Mouse (Mus musculus): ENCODE results near the gene Tmem181a. TPM values are rescaled to one million over a fixed set of nuclear protein-coding genes. Genes with fewer than 3 reads are reported as not detected.
A peak's percentile ranks its signal among the peaks of the same experiment; 100 is the strongest.
"Not testable (repeated sequence)": the region's sequence is repeated elsewhere in the genome, so short reads cannot be mapped to it uniquely, and the experiment has no call there.

The Tmem181a gene
- total RNA-seq, 2 experiments from 2014 or later: 45.8 to 48.6 TPM

DNA sequence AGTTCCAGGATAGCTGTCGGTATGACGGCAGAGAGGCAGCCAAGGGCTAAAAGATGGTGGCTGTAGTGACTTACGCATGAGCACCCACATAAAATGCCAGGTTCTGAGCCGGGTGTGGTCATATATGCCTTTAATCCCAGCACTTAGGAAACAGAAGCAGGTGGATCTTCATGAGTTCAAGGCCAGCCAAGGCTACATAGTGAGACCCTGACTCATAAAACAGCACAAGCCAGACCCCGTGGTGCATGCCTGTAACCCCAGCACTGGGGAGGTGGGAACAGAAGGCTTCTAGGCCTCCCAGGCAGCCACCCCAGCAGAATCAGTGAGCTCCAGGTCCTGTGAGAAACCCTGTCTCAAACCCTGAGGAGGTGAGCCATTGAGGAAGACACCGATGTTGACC is 48.2 kb downstream of the Tmem181a start:
- not testable (repeated sequence) for DNase-seq (ENCODE audit: low spot score in 2 of 2)

DNA sequence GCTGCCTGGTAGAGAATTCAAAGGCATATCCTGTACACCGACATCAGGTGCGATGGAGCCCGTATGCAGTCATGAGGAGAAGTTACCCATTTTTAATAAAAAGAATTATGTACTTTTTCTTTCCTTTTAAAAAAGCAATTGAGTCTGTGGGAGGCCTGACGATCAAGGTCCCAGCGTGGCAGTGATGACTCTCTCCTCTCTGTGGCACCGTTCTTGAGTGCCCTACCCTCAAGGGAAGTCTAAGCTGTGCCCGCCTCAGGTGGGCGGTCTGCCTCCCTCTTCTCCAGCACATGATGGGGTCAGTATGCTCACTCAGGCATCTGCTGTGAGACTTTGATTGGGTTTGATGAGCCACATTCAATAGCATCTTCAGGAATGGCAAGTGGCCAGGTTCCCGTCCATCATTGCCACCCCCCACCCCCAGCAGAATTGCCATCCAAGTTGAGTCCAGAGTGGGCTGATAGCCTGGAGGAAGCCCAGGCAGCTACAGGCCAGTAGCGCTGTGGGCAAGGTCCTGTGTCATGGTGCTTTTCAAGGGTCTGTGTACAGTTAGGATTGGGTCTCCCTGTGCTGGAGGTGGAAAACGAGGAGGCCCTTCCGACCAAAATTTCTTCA is 49.1 kb downstream of the Tmem181a start:
- DNase-seq (ENCODE audit: low spot score in 2 of 2): not testable (repeated sequence)

DNA sequence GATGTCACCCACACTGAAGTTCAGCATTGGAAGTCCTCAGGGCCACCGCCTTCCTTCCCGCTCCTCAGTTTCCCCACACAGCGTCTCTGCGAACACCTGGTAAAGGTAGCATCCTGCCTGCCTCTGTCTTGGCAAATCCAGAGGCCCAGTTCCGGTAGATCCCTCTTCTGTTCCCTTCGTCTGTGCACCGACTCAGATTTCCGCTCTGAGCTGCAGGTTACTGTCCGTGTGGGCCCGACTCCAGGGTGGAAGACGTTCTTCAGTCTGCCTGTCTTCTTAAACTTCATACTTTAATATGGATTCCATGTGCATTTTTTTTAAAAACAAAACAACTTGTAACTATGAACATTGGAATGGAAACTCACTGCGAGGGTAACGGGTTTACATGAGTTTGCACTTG is 49.8 kb downstream of the Tmem181a start:
- not testable (repeated sequence) for DNase-seq (ENCODE audit: low spot score in 2 of 2)

DNA sequence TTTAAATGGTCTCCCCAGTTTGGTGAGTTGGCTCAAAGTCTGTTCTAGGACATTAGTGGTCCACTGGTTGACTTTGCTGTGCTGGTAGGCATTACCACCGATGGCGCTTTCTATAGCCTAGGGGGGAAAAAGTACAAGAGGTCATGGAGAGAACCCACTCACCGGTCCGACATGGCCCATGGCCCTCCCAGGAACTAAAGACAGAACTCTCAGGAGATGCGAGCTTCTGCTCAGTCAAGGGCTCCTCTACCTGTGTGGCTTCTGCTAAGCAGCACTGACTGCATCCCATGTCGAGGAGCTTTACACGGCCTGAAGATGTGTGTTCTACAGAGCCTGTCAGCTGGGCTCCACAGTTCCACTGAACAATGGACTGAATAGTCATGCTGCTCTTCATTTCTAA is 55.1 kb downstream of the Tmem181a start:
- not testable (repeated sequence) for DNase-seq (ENCODE audit: low spot score in 2 of 2)

DNA sequence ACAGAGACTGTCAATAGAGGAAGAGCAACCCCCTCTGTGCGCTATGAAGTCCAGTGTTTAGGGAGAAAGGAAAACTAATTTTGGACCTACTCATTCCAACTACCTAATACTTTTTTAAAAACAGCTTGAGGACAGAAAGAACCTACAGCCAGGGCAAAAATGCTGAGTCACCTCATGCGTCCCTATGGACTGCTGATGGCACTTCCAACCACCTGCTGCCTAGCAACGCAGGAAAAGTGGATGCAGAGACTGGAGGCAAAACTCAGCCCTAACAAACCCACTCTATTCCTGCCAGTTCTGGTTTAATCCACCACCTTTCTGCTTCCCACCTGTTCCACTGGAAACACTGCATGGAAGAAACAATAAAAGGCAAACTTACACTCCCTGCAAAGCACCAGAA is 56.1 kb downstream of the Tmem181a start:
- not testable (repeated sequence) for DNase-seq (ENCODE audit: low spot score in 2 of 2)

DNA sequence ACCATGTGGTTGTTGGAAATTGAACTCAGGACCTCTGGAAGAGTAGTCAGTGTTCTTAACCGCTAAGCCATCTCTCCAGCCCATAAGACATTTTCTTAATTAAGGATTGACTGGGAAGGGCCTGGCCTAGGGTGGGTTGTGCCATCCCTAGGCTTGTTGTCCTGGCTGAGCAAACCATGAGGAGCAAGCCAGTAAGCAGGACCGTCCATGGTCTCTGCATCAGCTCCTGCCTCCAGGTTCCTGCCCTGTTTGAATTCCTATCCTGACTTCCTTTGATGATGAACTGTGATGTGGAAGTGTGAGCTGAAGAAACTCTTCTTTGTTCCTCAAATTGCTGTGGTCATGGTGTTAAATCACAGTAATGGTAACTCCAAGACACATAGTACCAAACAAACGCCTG is 57.8 kb downstream of the Tmem181a start:
- not testable (repeated sequence) for DNase-seq (ENCODE audit: low spot score in 2 of 2)

DNA sequence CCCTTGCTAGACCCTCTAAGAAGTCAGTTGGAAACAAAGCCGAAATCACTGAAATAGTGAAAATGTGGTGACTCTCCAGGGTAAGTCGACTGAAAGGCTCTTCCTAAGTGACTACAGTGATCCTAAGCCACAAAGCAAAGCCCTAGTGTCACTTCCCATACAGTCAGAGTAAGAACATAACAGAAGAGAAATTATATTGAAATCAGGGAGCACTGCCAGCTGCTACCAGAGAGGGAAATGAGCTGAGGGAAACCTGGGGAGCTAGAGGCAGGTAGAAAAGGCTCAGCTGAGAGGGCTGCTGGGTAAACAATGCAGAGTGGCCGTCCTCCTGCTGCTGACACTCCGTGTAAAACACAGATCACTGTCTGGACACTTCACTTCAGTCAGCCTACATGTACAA is 59.0 kb downstream of the Tmem181a start:
- not testable (repeated sequence) for DNase-seq (ENCODE audit: low spot score in 2 of 2)

DNA sequence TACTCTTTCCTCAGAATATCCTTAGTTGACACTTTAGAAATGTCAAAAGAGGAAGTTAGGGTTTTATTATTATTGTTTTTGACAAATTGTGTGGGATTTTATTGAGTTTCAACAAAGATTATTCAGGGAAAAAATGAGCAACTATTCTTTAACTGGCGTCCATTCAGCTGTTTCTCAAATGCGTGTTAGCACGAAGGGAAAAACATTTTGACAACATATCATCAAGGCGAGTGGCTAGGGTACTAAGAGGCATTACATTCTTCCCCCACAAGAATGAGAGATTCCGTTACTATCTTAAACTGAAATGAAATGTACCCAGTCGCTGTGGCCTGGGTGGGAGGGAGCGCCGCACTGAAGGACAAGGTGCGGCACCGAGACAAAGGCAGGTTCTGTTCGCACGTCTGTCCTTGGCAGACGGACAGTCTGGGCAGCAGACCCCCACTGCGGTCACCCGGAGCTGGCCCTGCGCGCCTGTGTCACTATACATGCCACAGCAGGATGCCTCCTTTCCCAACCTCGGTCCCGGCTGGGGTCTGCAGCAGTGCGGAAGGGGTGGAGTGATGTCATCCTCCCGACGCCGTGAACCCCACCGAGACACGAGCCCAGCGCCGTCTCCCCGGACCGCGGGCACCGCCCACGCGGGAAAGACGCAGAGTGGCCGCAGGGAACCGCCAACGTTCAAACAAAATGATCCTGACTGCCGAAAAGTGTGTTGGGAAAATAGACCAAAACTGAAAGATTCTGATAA is 59.9 kb downstream of the Tmem181a start:
- peak in 1 of 2 experiments; percentile 39 for DNase-seq (ENCODE audit: low spot score in 2 of 2)

DNA sequence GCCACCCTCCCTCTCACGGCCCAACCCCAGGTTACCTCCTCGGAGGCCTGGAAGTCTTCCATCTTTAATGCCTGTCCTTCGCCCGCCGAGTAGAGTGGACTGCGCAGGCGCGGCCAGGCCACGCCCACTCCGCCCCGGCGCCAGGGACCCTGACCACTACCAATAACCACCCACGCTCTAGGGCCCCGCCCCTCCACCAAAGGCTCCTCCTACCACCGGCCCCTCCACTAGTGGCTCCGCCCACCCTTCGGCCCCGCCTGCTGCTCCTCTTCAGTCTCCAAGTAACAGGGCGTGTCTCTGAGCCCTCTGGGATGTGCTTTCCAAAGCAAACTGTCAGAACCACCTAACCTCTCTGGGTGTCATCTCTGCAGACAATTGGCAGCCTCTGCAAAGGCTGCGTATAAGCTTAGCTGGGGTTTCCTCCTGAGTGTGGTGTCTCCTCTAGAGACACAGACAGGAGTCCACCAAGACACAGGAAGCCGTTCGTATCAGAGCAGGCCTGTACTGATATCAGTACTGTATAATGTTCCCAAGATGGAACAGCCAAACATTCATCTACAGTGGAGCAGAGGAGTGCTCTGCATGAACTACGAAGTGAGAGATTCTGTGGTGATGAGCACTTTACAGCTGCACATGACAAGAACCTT is 60.8 kb downstream of the Tmem181a start, which contains the start of gene Dynlt1a:
Gene Dynlt1a, minus strand, starts transcription at position 162 of the 647 bp plus-strand sequence.
- peak; percentile 82 to 88 for DNase-seq (ENCODE audit: low spot score in 2 of 2)

DNA sequence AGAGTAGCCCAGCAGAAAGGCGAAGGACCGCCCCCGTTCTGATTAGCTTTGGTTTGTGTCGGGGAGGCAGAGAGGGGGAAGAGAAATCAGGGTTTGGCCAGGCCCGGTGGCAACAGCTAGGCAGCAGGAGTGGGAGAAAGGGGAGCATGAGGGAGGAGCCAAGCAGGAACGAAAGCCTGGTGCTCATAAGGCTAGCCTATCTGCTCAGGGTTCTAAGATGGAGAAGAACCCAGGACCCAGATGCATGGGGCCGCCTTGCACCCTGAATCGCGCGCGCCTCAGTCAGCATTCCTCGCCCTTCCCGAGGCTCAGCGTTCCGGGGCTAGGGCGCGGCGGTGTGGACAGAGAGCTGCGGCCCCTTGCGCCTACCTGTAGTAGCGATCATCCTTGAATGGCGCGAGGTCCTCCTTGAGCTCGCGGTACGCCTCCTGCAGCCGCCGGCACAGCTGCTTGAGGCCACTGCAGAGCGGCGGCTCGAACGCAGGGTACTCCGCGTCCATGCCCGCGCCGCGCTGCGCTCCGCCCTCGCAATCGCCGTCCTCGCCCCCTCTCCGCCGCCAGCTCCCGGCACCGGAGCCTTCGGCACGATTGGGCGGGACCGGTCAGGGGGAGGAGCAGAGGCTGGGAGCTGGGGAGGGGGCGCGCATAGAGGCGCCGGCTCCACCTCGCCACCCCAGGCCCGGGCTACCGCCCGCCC is 64.6 kb downstream of the Tmem181a start:
- DNase-seq (ENCODE audit: low spot score in 2 of 2): not testable (repeated sequence)

DNA sequence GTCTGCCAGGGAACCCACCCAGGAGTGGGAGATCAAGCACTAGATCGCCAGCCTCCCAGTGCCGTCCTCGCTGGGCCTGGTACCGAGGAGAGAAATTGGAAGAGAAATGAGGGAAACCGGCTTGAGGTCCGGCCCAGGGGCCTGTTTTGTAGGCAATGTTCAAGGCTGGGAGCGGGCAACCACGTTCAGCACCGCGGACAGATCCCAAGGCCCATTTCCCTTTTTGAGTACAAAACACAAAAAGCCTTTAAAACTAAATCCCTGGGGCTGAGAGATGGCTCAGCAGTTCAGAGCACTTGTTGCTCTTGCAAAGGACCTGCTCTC is 65.1 kb downstream of the Tmem181a start:
- not testable (repeated sequence) for DNase-seq (ENCODE audit: low spot score in 2 of 2)

DNA sequence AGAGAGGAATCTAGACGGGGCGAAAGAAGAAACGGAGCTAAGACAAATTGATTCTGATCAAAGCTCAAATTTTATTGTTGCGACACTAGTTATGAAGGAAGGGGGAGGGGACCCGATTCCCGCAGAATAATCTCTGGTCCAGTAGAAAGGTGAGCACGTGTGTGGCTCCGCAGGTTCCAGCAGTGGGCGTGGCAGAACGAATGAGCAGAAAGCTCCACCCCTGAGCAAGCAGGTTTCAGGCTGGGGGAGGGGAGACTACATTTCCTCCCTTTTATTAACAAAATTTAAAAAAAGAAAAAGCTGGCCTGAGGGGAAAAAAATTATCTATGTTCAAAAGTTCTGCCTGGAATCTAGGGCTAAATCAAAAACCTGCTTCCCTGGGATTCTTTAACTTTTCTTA is 68.4 kb downstream of the Tmem181a start:
- DNase-seq (ENCODE audit: low spot score in 2 of 2): not testable (repeated sequence)

DNA sequence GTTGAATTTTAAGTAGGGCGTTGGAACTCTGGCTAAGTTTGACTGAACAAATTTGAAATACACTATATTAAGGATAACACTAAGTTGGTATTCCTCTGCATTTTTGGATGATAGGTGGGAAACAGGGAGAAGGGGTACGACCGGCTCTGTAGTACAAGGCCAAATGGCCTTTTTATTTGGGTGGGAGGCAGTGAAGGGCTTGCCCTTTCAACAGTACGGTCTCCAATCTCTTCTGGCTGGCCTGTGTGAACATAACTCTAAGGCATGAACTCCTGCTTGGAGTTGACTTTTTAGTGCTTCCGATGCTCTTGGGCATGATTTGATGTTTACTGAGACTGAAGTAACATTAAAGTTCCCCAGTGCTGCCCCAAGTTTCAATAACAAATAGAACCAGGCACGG is 68.9 kb downstream of the Tmem181a start:
- DNase-seq (ENCODE audit: low spot score in 2 of 2): not testable (repeated sequence)

DNA sequence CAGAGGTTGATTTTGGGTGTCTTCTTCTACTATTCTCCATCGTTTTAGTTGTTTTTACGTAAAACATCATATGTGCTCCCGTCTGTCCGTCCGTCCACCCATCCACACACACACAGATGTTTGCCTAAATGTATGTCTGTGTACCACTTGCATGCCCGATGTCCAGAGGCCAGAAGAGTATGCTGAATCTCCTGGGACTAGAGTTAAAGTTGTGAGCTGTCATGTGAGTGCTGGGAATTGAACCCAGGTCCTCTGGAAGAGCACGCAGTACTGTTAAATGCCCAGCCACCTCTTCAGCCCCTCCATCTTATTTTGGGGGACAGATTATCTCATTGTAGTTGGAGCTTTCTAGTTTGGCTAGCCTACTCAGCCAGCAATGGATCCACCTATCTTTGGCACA is 70.9 kb downstream of the Tmem181a start:
- not testable (repeated sequence) for DNase-seq (ENCODE audit: low spot score in 2 of 2)

DNA sequence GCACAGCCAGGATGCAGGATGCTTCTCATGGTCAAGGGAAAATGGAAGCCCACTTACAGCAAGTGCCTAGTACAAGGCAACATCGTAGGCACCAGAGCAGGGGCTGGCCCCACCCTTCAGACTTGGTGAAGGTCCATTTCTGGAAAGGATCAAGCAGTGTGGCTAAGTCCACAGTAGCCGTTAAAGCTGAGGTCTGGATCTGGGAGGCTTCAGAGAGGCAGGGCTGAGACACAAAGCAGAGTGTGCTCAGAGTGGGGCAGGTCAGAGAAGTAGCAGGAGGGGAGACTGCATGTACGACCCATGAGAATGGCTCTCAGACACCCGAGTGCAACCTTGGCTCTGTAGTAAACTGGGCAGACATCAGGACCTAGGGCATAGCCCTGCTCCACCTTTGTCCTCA is 72.3 kb downstream of the Tmem181a start:
- DNase-seq (ENCODE audit: low spot score in 2 of 2): not testable (repeated sequence)

DNA sequence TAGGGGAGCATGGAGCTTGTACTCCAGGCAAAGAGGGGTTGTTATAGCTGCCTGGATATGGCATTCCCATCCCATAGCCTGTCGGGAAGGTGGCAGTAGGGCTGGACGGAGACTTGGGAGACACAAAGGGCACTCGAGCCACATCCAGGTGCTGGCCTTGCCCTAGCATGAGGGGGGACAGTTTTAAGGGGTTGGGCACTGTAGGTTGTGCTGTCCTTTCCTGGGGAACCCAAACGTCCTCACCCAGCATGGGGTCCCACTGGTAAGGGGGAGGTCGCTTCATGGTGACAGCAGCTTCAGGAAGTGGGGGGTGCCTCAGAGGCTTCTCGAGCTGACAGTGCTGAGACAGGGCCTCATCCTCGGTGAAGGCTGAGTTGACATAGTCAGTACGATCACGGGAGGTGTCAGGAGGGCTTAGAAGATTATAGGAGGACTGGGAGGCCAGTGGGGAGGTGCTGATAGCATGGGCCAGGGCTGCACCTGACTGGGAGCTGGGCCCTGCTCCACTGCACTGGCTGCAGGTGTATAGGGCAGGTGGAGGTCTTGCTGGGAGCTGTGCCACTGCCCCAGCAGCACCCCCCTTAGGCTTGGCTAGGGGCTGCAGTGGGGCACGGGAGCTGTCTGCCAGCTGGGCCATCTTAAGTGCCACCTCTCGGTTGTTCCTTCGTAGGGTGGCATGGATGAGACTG is 86.1 kb downstream of the Tmem181a start:
- DNase-seq (ENCODE audit: low spot score in 2 of 2): not testable (repeated sequence)

DNA sequence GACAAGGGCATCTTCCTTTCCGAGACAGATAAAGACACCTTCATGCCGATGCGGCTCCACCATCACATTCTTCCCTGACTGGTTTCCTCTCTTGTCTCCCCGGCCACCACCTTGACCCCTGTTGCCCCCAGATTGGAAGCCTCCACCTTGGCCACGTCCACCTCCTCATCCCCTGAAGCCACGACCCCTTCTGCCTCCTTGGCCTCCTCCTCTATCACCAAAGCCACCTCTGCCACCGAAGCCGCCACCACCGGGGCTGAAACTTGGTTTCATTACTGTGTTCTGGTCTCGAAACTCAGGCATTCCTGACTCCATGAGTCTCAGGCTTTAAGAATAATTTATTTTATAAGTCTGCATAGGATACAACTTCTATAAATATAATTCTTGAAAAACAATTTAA is 98.6 kb downstream of the Tmem181a start:
- DNase-seq (ENCODE audit: low spot score in 2 of 2): not testable (repeated sequence)
